Mouse (Mus musculus): ENCODE results near the gene Rbm42. TPM values are rescaled to one million over a fixed set of nuclear protein-coding genes. Genes with fewer than 3 reads are reported as not detected.

Gene Rbm42
- 10 to 100 TPM; 76.5 to 93.6 (median 85.1) TPM for total RNA-seq (2022)

DNA sequence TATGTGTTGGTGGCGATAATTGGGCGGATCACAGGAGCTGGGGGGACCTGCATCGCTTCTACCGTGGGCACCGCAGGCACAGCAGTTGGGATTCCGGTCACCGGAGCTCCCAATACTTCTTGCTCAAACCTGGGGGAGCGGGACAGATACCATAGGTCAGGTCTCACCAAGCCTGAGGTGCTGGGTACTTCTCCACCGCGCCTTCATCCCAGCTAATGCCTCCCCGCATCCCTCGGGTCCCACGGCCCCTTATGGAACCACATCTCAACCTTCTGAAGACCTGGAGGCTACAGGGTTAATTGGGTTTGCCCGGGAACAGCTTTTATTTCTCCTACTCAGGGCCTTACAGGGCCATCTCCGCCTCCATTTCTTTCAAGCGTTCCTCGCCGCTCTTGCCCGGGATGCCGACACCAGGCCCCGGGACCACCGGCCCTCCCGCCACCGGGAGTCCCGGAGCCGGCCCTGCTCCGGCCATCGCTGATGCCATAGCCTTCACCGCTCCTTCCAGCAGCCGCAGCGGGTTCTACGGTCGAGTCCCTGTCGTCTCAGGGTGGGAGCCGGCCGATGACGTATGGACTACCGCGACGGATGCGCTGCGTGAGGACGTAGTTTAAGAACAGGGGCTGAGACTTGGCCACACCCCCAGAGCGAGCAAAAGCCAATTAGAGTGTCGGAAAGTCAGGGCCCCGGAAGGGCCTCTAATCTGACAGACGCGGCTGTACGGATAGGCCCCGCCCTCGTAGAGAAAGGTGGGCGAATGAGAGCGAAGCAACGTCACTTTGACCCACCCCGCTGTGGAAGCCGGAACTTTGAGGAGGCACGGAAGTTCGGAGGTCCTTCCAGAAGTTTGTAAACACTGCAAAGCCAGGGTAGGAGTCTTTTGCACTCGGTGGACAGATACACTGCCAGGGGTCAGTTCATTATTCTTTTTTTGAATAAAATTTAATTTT lies at the start of gene Rbm42:
TSS of gene Rbm42 (minus strand) at position 727 of the 950 bp plus-strand sequence.
- DNase-seq: peak; percentile 99

GRCm38 (mm10) chr7:30698589-30698988 lies 48.5 kb upstream of the Rbm42 start, which contains the start of gene 2200002J24Rik:
TSS of gene 2200002J24Rik (plus strand) at chr7:30698926.
- DNase-seq: peak; percentile 88

DNA sequence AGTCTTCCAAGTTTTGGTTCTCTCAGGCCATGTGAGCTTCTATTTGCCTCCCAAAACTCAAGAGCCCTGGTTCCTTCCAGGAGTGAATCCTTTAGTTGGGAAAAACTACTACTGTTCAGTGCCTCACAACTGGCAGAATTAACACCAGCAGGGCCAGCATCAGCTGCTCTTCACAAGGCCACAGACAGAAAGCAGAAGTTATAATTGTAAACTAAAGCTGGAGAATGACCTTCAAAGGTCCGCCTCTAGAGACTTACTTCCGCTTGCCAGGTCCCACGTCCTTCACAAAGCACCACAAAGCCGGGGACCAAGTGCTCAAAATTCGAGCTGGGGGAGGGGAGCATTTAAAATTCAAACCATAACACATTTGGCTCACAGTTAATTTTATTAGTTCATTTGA lies 48.0 kb upstream of the Rbm42 start:
- DNase-seq: no peak

- no peak for DNase-seq
Measured at GRCm38 (mm10) chr7:30688325-30688724, 38.2 kb upstream of the Rbm42 start.

- DNase-seq: no peak
Measured at GRCm38 (mm10) chr7:30683425-30683824, 33.3 kb upstream of the Rbm42 start.

DNA sequence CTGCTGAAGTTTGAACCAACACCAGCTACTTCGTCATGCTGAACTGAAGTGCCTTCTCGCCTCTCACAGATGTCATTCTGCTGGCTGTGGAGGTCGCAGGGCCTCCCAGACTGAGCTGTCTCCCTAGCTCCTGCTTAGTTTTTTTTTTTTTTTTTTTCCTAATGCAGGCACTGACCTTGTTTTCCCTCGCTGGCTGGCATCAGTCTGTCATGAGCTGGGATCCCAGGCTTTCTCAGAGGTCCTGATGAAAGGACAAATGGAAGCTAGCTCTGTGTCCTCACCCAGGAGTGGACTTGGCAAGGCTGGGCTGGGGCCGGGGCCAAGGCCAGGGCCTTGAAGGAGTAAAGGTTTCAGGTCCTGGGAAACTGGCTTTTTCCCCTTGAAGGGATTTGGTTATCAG lies 31.8 kb upstream of the Rbm42 start:
- peak; percentile 33 for DNase-seq

DNA sequence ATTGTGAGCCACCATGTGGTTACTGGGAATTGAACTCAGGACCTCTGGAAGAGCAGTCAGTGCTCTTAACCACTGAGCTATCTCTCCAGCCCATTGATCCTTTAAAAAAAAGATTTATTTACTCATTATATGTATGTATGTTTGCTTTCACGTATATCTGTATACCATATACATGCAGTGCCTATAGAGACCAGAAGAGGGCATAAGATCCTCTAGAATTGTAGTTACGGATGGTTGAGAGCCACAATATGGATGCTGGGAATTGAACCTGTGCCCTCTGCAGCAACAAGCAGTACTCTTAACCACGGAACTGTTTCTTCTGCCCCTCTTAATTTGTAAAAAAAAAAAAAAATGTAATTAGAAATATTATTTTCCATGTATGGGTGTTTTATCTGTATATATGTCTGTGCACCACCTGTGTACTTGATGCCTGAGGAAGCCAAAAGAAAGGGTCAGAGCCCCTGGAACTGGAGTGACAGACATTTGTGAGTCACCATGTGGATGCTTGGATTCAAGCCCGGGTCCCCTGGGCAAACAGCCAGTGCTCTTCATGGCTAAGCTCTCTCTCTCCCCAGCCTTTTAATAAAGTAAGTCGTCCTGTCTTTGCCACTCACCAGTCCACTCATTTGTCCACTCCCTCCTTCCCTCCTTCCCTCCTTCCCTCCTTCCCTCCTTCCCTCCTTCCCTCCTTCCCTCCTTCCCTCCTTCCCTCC lies 28.3 kb upstream of the Rbm42 start:
- DNase-seq: peak; percentile 70

DNA sequence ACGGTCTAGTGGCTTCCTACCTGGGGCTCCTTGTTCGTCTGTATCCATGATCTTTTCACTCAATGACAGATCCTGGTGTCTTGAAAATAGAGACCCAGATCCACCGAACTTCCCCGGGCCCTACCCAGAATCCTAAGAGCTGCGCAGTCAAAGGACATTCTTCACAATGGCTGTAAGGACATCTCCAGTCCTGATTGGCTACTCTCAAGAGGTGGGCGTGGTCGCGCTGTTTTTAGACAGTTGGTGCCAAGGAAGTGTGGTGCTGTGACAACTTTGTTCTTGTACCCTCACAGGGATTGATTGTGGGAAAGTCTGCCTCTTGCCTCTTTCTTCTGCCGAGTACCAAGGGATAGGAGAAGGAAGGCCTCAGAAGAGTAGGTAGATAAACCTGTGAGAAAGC lies 21.4 kb upstream of the Rbm42 start, which contains the start of gene Pmis2:
TSS of gene Pmis2 (minus strand) at position 126 of the 400 bp plus-strand sequence.
- no peak for DNase-seq

GRCm38 (mm10) chr7:30669229-30669628 lies 19.1 kb upstream of the Rbm42 start:
- DNase-seq: no peak

DNA sequence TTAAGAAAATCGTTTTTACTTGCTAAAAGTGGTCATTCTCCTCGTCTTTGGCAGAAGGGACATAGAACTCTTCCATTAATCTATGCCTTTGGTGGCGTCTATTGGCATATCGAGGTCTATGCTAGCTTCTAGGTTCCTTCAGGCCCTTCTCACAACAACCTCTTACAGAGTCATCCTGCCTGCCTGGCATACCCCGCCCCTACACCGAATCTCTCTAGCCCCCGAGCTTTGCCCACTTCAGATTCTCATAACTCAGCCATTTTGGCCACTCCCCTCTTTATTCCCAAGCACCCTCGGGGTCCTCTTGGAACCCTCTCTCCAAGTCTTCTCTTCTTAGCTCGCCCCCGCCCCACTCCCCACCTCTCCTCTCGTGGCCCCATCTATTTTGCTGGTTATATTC lies 15.2 kb upstream of the Rbm42 start:
- no peak for DNase-seq

DNA sequence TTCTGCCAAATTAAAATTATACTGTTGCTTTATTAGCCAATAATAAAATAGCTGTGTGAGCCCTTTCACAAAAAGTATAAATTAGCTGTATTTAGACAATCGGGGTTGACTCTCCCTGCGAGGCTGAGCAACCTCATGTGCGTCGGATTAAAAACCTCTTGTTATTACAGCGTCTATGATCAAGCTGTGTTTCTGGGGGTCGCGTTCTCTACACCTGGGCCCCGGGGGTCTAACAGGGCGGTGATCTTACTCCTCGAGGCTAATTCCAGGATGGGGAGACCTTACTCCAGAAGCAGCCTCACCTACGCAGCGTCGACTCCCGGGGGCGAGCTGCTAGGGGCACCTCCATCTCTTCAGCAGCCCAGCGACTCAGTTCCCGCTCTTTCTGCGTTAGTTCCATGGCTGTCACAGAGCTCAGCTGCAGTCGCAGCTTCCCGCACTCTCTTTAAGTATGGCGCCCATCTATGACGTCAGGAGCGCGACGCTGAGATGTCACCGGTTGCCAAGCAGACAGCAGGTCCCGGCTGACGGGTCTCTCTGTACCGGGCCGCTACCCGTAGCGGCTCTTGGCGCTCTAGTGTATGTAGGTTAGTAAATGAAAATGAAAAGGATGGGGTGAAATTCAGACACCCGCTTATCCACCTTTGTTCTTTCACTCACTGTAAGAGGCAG lies 14.5 kb upstream of the Rbm42 start, which contains the start of gene Haus5:
TSS of gene Haus5 (minus strand) at position 466 of the 672 bp plus-strand sequence.
- DNase-seq: peak; percentile 85

DNA sequence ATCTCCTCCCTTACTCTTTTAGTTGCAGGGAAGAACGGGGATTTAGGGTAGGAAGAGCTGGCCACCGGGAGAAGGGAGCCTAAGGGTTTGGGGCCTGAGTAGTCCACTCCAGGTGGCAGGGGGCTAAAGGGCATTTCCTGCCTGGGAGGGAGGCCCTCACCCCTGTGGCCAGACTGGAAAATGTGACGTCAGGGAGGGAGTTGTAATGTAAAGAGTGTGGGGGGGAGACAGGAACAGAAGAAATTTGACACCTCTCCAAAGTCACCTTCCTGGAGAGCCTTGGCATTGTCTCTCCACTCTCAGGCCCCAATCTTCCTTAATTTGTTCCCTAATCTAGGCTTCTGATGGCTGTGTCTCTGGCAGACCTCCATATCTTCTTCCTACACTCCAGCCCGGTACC lies 11.0 kb downstream of the Rbm42 start:
- DNase-seq: no peak

- DNase-seq: no peak
Measured at GRCm38 (mm10) chr7:30636395-30636794, 13.7 kb downstream of the Rbm42 start.

GRCm38 (mm10) chr7:30635752-30636151 lies 14.4 kb downstream of the Rbm42 start, which contains the start of gene Etv2:
TSS of gene Etv2 (minus strand) at chr7:30635852.
- DNase-seq: no peak

- no peak for DNase-seq
Measured at GRCm38 (mm10) chr7:30634621-30635020, 15.5 kb downstream of the Rbm42 start.

- no peak for DNase-seq
Measured at GRCm38 (mm10) chr7:30633762-30634412, 16.2 kb downstream of the Rbm42 start.

DNA sequence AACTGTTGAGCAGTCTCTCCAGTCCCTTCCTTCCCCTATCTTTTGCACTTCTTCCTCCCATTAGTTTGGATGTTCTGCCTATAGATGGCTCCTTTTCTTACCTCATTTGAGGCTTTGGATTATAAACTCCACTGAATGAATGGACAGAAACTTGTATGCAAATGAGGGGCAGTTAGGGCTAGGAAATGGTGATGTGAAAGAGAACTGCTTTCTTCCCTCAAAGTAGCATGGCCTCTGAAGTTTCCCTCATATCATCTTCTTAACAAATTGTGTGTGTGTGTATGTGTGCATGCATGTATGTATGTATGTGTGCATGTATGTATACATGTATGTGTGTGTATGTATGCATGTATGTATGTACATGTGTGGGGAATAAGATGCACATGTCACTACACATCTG lies 21.1 kb downstream of the Rbm42 start:
- no peak for DNase-seq

GRCm38 (mm10) chr7:30626647-30627046 lies 23.5 kb downstream of the Rbm42 start:
- no peak for DNase-seq

GRCm38 (mm10) chr7:30625530-30626384 lies 24.4 kb downstream of the Rbm42 start, which contains the start of gene Cox6b1:
TSS of gene Cox6b1 (minus strand) at chr7:30626151.
- peak; percentile 83 for DNase-seq

DNA sequence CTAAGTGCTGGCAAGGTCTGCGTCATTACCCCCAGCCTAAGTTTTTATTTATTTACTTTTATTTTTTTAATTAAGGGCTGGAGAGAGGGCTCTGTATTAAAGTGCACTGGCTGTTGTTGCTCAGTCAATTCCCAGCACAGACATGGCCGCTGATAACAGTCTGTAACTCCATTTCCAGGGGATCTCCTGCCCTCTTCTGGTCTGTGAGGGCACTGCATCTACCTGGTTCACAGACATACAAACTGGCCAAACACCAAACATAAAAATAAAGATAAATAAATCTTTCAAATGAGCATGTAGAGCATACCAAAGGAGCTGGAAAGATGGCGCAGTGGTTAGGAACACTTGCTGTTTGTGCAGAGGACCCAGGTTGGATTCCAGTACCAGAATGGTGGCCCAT lies 30.9 kb downstream of the Rbm42 start:
- DNase-seq: no peak

- DNase-seq: no peak
Measured at GRCm38 (mm10) chr7:30618658-30619057, 31.5 kb downstream of the Rbm42 start.

Data from adrenal gland, adult 8-10 months (tissue).